Mouse (Mus musculus) embryonic facial prominence, embryonic 10.5 days (tissue): ENCODE measurements around the gene Ralgds. TPM values are rescaled to one million over a fixed set of nuclear protein-coding genes. Genes with fewer than 3 reads are reported as not detected.
A peak's percentile ranks its signal among the peaks of the same experiment; 100 is the strongest.

Experiments
- DNase-seq: peaks from one replicate; pipeline ENCODE4 v3.0.0-alpha.2; 2017; ENCODE audit warnings: low spot score
- H3K27ac ChIP-seq: fragments of 300-500 bp; sonication (generic); replicated peaks from 2 replicates; pipeline ENCODE4 v1.5.1; 2016; ENCODE audit warnings: mild to moderate bottlenecking
- H3K27me3 ChIP-seq: fragments of 300-500 bp; sonication (generic); replicated peaks from 2 replicates; pipeline ENCODE4 v1.6.1; 2016; ENCODE audit warnings: low read depth, mild to moderate bottlenecking; ENCODE audit not compliant: poor library complexity, severe bottlenecking
- H3K36me3 ChIP-seq: fragments of 300-500 bp; sonication (generic); replicated peaks from 2 replicates; pipeline ENCODE4 v1.6.1; 2016; ENCODE audit warnings: mild to moderate bottlenecking, moderate library complexity
- H3K4me1 ChIP-seq: fragments of 300-500 bp; sonication (generic); 2 replicates; pipeline ENCODE4 v1.6.1; 2016
- H3K4me3 ChIP-seq: fragments of 300-500 bp; sonication (generic); 2 replicates; pipeline ENCODE4 v1.5.1; 2016; ENCODE audit warnings: mild to moderate bottlenecking, moderate library complexity
- H3K9me3 ChIP-seq: fragments of 300-500 bp; sonication (generic); 2 replicates; pipeline ENCODE4 v1.6.1; 2016; ENCODE audit warnings: mild to moderate bottlenecking
- WGBS: fragments of 180-500 bp; shearing (Covaris S2); methylation state at CpG from one replicate; pipeline ENCODE4 v1.1.7; 2016; 5-methylcytosine and 5-hydroxymethylcytosine counted together
- polyA plus RNA-seq: library from polyadenylated mRNA; unstranded; fragments of >200 nt; fragmentation: Nextera tagmentation; extraction: Ambion mirVana; gene quantifications from 2 replicates; pipeline ENCODE4 v1.2.1, GENCODE M21; 2016

Gene Ralgds
- polyA plus RNA-seq, 1 experiment from 2014 or later = 44.2 TPM

DNA sequence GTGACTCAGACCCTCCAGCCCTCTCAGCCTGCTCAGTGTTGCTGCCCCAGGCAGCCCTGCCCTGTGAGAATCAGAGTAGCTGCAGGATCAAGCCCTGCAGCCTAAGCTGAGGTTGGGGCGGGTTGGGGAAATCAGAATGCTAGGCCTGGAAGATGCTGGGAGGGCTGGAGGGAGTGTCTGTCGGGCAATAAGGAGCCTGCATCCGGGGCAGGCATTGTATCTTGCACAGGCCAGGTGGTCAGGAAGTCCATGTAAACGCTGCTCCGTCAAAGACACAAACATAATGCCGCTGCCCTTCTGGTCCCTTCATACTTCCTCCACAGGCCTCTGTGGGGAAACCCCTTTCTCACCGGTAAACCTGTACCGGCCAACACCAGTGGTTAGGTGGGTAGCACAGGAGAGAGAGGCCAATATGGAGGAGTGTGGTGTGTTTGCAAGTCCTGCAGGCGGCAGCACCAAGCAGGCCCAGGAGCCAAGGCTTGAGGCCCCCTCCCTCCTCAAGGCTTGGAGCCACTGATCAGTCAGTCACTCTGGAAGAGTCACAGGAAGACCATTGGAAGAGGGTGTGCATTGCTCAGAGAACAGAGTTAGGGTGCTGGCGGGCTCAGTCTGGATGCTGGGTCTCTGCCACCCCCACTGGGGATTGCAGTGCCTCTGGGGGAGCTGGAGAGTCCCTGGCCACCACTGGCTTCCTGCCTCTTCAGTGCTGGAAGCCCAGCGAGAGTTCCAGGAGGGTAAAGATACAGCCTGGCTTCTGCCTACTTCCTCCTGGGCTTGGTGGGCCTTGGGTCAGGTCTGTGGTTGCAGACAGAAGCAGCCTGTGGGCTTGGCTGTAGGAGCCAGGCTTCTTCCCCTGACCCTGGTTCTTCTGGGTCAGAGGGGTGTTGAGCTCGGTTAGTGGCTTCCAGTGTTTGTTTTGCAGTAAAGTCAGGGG, 13.3 kb downstream of the Ralgds start:
- DNase-seq = peak; percentile 37
- no peaks in the 10 kb centered on the region for H3K27me3 ChIP-seq
- 0 out of 2 replicates have a peak overlapping the region, but pooled peaks have one; percentile 32 for H3K4me3 ChIP-seq
- peaks cover 77% of the 10 kb centered on the region for H3K4me1 ChIP-seq
- peaks cover 9% of the 10 kb centered on the region; the same call in 1 of the 2 replicates for H3K36me3 ChIP-seq
- no peaks in the 10 kb centered on the region for H3K9me3 ChIP-seq
- 38% methylated on average over 12 of the region's 12 CpGs for WGBS
- peak overlapping the region; percentile 82 for H3K27ac ChIP-seq

DNA sequence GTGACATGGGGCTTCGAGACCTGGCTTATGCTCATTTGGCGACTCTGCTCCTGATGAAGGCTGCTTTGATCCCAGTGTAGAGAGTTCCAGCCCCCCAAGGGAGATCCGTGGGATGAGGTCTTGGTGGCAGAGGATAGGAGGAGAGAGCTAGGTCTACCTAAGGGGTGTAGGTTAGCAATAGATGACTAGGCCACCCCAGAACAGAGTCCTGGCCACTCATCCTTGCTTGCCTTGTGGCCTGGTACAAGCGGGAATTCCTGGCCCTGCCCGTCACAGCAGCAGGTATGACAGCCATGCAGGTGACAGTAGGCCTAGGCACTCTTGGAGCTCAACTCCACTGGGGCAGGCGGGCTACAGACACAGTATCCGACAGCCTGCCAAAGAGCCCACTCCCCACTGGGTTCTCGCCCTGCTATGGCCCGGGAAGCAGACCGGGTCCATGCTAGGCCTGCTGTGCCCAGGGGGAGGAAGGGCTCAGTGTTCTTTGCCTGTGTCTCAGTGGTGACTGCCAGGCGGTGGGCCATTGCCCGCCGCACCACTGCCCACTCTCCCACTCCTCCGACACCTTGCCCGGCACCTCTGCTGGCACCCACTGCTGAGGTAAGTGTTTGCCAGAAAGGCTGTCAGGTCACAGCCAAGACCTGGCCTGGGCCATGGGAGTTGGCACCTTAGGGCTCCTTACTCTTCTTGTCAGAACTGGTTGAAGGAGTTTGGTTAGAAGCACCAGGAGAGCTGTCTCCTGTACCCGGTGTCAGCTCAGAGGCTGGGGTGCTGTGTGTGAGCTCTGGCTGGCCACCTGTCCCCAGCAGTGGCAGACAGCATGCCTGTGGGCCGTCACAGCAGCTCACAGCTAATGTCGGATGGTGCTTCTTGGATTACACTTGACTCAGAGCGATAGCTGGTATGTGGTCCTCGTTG, 14.8 kb downstream of the Ralgds start:
- no peak for DNase-seq
- H3K9me3 ChIP-seq = no peaks in the 10 kb centered on the region
- H3K4me3 ChIP-seq = no peak overlapping the region
- peaks cover 85% of the 10 kb centered on the region for H3K4me1 ChIP-seq
- 85% methylated on average over 20 of the region's 20 CpGs for WGBS
- H3K27me3 ChIP-seq = no peaks in the 10 kb centered on the region
- peak overlapping the region; percentile 35; the same call in 1 of the 2 replicates for H3K27ac ChIP-seq
- 0 out of 2 replicates have a peak, but pooled peaks cover 2% of the 10 kb centered on the region for H3K36me3 ChIP-seq

DNA sequence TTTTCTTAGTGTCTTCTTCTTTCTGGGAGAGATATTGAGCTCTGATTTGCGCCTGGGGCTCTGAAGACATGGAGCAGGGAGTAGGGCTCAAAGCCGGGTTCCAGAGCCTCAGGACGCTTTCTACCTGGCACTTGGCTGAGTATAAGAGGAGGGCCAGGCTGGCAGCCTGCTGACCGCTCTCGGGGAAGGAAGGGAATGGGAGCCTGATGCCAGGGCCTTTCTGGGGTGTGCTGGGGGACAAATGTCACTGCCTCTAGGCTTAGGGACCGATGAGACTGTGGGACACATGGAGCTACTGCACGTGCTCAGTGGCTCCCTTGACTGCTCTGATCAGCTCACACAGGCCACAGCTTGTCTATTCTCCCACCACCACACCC, 15.4 kb downstream of the Ralgds start:
- H3K9me3 ChIP-seq = no peaks in the 10 kb centered on the region
- no peak overlapping the region for H3K4me3 ChIP-seq
- H3K4me1 ChIP-seq = peaks cover 90% of the 10 kb centered on the region
- no peaks in the 10 kb centered on the region for H3K36me3 ChIP-seq
- 81% methylated on average over 7 of the region's 7 CpGs for WGBS
- H3K27me3 ChIP-seq = no peaks in the 10 kb centered on the region
- H3K27ac ChIP-seq = peak overlapping the region; percentile 35; the same call in 1 of the 2 replicates
- no peak for DNase-seq

DNA sequence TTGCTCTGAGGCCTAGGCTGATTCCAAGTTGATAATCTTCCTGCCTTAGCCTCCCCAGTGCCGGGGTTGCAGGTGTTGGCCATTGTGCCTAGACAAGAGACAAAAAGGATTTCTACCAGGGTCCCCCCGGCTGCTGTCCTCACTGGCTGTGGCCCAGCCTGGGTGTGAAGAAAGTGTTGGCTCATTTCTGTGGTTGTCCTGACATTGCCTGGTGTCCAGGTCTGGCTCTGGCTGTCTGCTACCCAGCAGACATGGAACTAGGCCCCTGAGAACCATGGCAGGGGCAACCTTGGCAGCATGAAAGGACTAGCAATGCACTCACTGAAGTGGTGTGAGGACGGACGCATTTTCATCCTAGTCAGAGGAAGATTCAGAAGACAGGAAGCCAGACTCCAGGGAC, 16.9 kb downstream of the Ralgds start:
- peaks cover 93% of the 10 kb centered on the region for H3K4me1 ChIP-seq
- peak overlapping the region; percentile 54; the same call in 1 of the 2 replicates for H3K27ac ChIP-seq
- H3K4me3 ChIP-seq = no peak overlapping the region
- no peak for DNase-seq
- 81% methylated on average over 4 of the region's 4 CpGs for WGBS
- no peaks in the 10 kb centered on the region for H3K36me3 ChIP-seq
- H3K9me3 ChIP-seq = no peaks in the 10 kb centered on the region
- H3K27me3 ChIP-seq = no peaks in the 10 kb centered on the region

DNA sequence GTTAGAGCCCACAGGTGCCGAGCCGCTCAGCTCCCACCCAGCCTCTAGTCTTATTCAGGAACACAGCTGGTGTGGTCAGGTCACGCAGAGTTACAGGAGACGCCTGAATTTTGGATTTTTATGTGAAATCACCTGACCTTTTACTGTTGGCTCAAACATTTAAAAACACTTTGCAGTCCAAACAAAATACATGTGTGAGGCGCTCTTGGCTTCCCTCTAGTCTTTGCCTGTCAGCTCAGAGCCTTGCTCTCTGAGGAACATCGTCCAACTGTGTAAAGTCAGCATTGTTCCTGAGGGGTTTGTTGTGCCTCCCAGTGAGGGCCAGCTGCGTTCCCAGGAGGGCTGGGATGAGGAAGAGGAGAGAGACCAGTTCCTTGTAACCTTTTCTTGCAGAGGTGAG, 17.4 kb downstream of the Ralgds start:
- DNase-seq = no peak
- no peak overlapping the region for H3K4me3 ChIP-seq
- H3K36me3 ChIP-seq = no peaks in the 10 kb centered on the region
- H3K9me3 ChIP-seq = no peaks in the 10 kb centered on the region
- peaks cover 93% of the 10 kb centered on the region for H3K4me1 ChIP-seq
- peak overlapping the region; percentile 54 for H3K27ac ChIP-seq
- H3K27me3 ChIP-seq = no peaks in the 10 kb centered on the region
- WGBS = 62% methylated on average over 7 of the region's 7 CpGs

DNA sequence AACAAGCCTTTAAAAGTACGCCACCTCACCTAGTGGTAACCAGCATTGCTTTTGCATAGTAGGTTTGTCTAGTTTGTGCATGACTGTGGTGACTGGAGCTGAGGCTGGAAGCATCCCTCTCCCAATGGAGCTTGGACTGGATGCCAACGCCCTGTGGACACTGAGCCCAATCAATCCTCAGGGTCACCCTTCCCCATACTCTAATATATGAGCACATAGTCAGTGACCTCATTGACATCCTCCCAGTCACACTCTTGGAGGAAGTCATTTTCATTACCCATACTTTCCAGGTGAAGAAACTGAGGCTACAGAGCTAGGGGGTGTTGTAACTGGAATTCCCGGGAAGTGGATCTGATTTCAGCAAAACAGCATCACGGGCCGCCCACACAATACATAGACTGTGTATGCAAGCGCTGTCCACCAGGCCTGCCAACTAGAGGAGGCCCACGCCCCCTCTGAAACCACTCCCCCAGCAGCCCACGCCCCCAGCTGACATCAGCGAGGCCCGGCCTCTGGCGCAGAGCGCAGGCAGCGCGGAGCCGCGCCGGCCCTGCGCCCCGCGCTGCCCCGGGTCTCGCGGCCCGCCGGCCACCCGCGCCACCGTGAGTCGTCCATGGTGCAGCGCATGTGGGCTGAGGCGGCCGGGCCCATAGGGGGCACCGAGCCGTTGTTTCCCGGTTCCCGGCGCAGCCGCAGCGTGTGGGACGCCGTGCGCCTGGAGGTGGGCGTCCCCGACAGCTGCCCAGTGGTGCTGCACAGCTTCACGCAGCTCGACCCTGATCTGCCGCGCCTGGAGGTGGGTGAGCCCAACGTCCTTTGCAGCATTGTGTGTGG, 20.2 kb downstream of the Ralgds start:
- 0 out of 2 replicates have a peak, but pooled peaks cover 1% of the 10 kb centered on the region for H3K36me3 ChIP-seq
- H3K9me3 ChIP-seq = no peaks in the 10 kb centered on the region
- 3% methylated on average over 49 of the region's 49 CpGs for WGBS
- no peaks in the 10 kb centered on the region for H3K27me3 ChIP-seq
- H3K4me3 ChIP-seq = peak overlapping the region; percentile 72
- H3K4me1 ChIP-seq = peaks cover 97% of the 10 kb centered on the region
- peak; percentile 92 for DNase-seq
- H3K27ac ChIP-seq = peak overlapping the region; percentile 89

DNA sequence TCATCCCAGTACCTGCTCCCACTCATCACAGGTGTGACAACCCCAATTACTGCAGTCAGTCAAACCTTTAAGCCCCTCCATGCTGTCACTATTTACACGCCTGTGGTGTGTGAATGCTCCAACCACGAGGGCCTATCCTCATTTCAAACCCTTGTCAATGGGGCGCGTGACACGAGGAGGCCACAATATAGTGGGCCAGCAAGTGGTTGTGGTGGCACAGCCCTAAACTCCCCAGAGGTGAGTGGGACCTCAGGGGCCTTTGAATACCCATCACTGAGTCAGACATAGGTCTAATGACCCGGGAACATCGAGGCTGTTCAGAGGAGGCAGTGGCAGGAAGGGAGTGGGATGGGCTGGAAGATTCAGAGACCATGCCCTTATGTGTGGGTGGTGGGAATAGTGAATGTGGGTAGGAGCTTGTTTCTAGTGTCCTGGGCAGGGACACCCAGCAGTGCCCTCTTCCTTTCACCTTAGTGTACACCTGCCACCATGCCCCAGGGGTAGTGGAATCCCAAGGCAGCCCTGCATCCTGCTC, 21.0 kb downstream of the Ralgds start:
- Histone ChIP-seq H3K27me3 (no peaks in the 10 kb centered on the region), H3K27ac (peak overlapping the region; percentile 89), H3K9me3 (no peaks in the 10 kb centered on the region), H3K4me1 (peaks cover 97% of the 10 kb centered on the region), H3K4me3 (peak overlapping the region; percentile 72), H3K36me3 (0 out of 2 replicates have a peak, but pooled peaks cover 7% of the 10 kb centered on the region)
- WGBS = 64% methylated on average over 7 of the region's 7 CpGs
- DNase-seq = no peak

DNA sequence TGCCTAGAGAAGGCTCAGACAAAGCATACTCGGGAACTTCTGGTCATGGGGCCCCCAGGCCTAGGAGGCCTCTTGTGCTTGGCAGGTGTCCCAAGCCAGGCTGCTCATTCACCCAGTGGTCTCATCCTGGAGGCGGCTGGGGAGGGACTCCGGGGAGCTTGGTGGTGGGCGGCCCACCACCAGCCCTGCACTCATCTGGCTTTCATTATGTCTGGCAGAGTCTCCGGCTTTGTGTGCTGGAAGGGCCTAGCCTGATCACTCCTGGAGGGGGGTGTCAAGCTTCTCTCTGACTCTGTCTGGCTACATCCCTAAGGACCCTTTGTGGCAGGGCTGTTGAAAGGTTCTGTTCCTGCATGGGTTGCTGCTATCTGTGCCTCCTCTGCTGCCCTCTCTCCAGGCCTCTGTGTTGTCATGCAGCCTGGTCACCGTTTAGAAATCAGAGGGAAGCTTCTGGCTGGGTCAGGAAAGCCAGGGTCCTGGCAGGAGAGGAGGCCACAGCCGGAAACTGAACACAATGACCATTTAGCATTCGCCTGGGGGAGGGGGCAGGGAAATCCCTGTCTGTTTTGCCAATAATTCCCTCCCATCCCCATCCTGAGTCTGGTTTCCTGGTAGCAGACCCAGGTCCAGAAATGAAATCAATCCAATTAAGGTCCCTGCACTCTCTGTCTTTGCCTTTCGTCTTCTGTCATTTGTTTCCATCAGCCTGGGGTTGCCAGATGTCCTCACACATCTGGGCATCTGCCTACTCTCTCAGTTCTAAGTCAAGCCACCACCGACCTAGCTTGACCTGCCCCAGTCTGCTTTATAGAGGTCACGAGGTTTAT, 21.7 kb downstream of the Ralgds start:
- peak overlapping the region; percentile 89 for H3K27ac ChIP-seq
- peaks cover 99% of the 10 kb centered on the region for H3K4me1 ChIP-seq
- no peaks in the 10 kb centered on the region for H3K27me3 ChIP-seq
- 0 out of 2 replicates have a peak, but pooled peaks cover 9% of the 10 kb centered on the region for H3K36me3 ChIP-seq
- DNase-seq = peak; percentile 77
- H3K4me3 ChIP-seq = peak overlapping the region; percentile 72
- H3K9me3 ChIP-seq = no peaks in the 10 kb centered on the region
- 19% methylated on average over 11 of the region's 11 CpGs for WGBS

DNA sequence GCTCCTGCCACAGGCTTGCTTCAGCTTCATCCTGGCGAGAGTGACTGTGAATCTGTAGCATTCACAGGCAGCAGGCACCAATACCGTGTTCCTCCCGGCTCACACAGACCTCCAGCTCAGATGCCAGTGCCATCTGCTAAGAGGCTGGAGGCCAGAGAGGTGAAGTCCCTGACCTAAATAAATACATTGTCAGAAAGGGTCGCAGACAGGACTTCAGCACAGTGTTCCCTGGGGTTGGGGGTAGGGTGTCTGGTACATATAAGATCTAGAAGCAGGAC, 22.3 kb downstream of the Ralgds start:
- Histone ChIP-seq H3K4me1 (peaks cover 99% of the 10 kb centered on the region), H3K36me3 (peaks cover 14% of the 10 kb centered on the region), H3K27ac (peak overlapping the region; percentile 89), H3K9me3 (no peaks in the 10 kb centered on the region), H3K4me3 (peak overlapping the region; percentile 72), H3K27me3 (no peaks in the 10 kb centered on the region)
- DNase-seq = peak; percentile 19
- WGBS = 17% methylated on average over 4 of the region's 4 CpGs

DNA sequence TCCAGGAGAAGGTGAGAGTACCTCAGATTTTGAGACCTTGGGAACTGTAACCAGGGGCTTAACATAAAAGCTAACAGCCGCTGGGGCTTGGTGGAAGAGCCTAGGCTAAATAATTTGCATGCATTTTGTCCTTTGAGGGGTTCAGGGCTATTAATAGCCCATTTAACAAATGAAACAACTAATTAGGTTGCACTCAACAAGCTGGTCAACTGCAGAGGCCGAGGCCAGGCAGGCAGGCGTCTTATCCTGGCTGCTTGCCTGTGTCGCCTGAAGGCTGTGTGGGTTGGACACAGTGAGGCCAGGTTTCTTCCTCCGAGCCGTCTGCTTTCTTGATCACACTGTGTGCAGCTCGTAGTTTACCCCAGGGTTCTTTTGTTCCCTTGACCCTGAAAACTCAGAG, 22.7 kb downstream of the Ralgds start:
- Histone ChIP-seq H3K27ac (peak overlapping the region; percentile 89), H3K36me3 (peaks cover 18% of the 10 kb centered on the region), H3K4me1 (peaks cover 99% of the 10 kb centered on the region), H3K27me3 (no peaks in the 10 kb centered on the region), H3K4me3 (peak overlapping the region; percentile 72), H3K9me3 (no peaks in the 10 kb centered on the region)
- peak; percentile 26 for DNase-seq
- 33% methylated on average over 7 of the region's 7 CpGs for WGBS

DNA sequence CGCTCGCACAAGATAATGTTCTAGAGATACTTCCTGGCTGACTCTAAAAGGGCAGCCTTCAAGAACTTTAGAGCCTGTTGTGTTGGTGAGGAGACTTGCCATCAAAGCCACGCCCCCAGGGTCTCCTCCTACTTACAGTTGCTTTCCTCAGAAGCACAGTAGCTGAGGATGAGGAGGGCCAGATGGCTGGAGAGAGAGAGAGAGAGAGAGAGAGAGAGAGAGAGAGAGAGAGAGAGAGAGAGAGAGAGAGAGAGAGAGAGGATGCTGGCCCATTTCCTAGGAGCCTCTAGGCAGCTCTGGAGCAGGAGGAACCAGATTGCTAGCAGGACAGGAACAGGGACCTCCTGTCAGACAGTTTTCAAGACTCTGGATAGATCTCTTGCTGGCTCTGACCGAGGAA, 23.2 kb downstream of the Ralgds start:
- peak overlapping the region; percentile 72 for H3K4me3 ChIP-seq
- H3K36me3 ChIP-seq = peaks cover 21% of the 10 kb centered on the region
- H3K27me3 ChIP-seq = no peaks in the 10 kb centered on the region
- peak overlapping the region; percentile 89 for H3K27ac ChIP-seq
- no peak for DNase-seq
- 66% methylated on average over 4 of the region's 4 CpGs for WGBS
- peaks cover 95% of the 10 kb centered on the region for H3K4me1 ChIP-seq
- no peaks in the 10 kb centered on the region for H3K9me3 ChIP-seq
